Mouse (Mus musculus) brain, embryonic 14.5 days (tissue): Measurements from ENCODE around the gene Gm44502.

Experiments used
- CTCF ChIP-seq: fragments of 200-500 bp; IDR thresholded peaks from 2 replicates; pipeline ENCODE4 v1.5.1; 2012; ENCODE audit warnings: inconsistent platforms, mild to moderate bottlenecking, moderate library complexity, borderline replicate concordance; ENCODE audit not compliant: insufficient read depth, insufficient read length; ENCODE audit errors: extremely low read depth
- POLR2A ChIP-seq: fragments of 200-500 bp; IDR thresholded peaks from 2 replicates; pipeline ENCODE4 v1.6.1; 2012; ENCODE audit warnings: mild to moderate bottlenecking, inconsistent platforms, borderline replicate concordance; ENCODE audit not compliant: poor library complexity, insufficient read depth, insufficient read length, severe bottlenecking; ENCODE audit errors: extremely low read depth

DNA sequence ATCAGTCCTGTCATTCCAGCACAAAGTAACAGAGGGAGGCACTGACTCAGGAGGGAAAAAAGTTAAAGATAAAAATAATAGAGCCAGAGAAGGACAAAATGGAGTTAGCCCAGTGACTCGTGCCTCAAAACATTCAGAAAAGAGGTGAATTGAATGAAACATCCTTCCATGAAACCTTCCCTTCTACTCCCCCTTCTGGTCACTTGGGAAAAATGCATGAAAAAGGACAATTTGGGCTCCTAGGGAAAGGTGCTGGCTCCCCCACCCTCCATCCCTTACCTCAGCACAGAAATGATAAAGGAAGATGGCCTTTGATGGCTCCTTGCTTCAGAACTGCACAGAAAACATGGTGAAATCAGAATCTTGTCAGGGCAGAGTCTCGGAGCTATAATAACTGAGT lies 39.1 kb upstream of the Gm44502 start:
- peak; percentile 58; the same call in 1 of the 2 replicates for TF ChIP-seq CTCF
- TF ChIP-seq POLR2A, result no peak
